Mouse (Mus musculus): ENCODE measurements around the gene Gm13285. TPM values are rescaled to one million over a fixed set of nuclear protein-coding genes. Genes with fewer than 3 reads are reported as not detected.

Gm13285 gene
- polyA plus RNA-seq, 1 experiment from 2014 or later, result 0.29 TPM

Other genes starting within 250 kb of the Gm13285 start
- not detected in 2 replicates for gene Ifna15, start 241.4 kb upstream of the Gm13285 start, polyA plus RNA-seq (2016; fragmentation: Nextera tagmentation; extraction: Ambion mirVana)
- gene Ifna14, start 227.9 kb upstream of the Gm13285 start, polyA plus RNA-seq (2016; fragmentation: Nextera tagmentation; extraction: Ambion mirVana), result not detected in 2 replicates
- gene Ifna9, start 207.3 kb upstream of the Gm13285 start, polyA plus RNA-seq (2016; fragmentation: Nextera tagmentation; extraction: Ambion mirVana), result not detected in 2 replicates
- not detected in 2 replicates for gene Ifna12, start 196.3 kb upstream of the Gm13285 start, polyA plus RNA-seq (2016; fragmentation: Nextera tagmentation; extraction: Ambion mirVana)
- gene C87499, start 165.3 kb upstream of the Gm13285 start, polyA plus RNA-seq (2016; fragmentation: Nextera tagmentation; extraction: Ambion mirVana), result not detected in 2 replicates
- not detected in 2 replicates for gene Ifna13, start 155.2 kb upstream of the Gm13285 start, polyA plus RNA-seq (2016; fragmentation: Nextera tagmentation; extraction: Ambion mirVana)
- gene Ifna16, start 122.7 kb upstream of the Gm13285 start, polyA plus RNA-seq (2016; fragmentation: Nextera tagmentation; extraction: Ambion mirVana), result not detected in 2 replicates
- not detected in 2 replicates for gene Ifna2, start 115.8 kb upstream of the Gm13285 start, polyA plus RNA-seq (2016; fragmentation: Nextera tagmentation; extraction: Ambion mirVana)
- not detected in 2 replicates for gene Ifnab, start 108.3 kb upstream of the Gm13285 start, polyA plus RNA-seq (2016; fragmentation: Nextera tagmentation; extraction: Ambion mirVana)
- gene Gm26566, start 77.9 kb upstream of the Gm13285 start, polyA plus RNA-seq (2016; fragmentation: Nextera tagmentation; extraction: Ambion mirVana), result 1.6 and 2.4 TPM in 2 replicates
- gene Klhl9, start 77.2 kb upstream of the Gm13285 start, polyA plus RNA-seq (2016; fragmentation: Nextera tagmentation; extraction: Ambion mirVana), result 142 and 149 TPM in 2 replicates
- gene Gm13271, start 44.8 kb upstream of the Gm13285 start, polyA plus RNA-seq (2016; fragmentation: Nextera tagmentation; extraction: Ambion mirVana), result not detected in 2 replicates
- 0.15 and 0.18 TPM in 2 replicates for gene Gm13283, start 39.5 kb upstream of the Gm13285 start, polyA plus RNA-seq (2016; fragmentation: Nextera tagmentation; extraction: Ambion mirVana)
- 0.55 TPM in 1 of 2 replicates, not detected in the other for gene Gm13290, start 25.8 kb upstream of the Gm13285 start, polyA plus RNA-seq (2016; fragmentation: Nextera tagmentation; extraction: Ambion mirVana)
- gene Gm13289, start 22.7 kb upstream of the Gm13285 start, polyA plus RNA-seq (2016; fragmentation: Nextera tagmentation; extraction: Ambion mirVana), result not detected in 2 replicates
- not detected in 2 replicates for gene Gm13272, start 19.8 kb upstream of the Gm13285 start, polyA plus RNA-seq (2016; fragmentation: Nextera tagmentation; extraction: Ambion mirVana)
- gene Ifnz, start 17.5 kb upstream of the Gm13285 start, polyA plus RNA-seq (2016; fragmentation: Nextera tagmentation; extraction: Ambion mirVana), result not detected in 2 replicates
- not detected in 2 replicates for gene Gm13276, start 14.0 kb upstream of the Gm13285 start, polyA plus RNA-seq (2016; fragmentation: Nextera tagmentation; extraction: Ambion mirVana)
- not detected in 2 replicates for gene Gm13277, start 11.0 kb upstream of the Gm13285 start, polyA plus RNA-seq (2016; fragmentation: Nextera tagmentation; extraction: Ambion mirVana)
- gene Gm13278, start 8.1 kb upstream of the Gm13285 start, polyA plus RNA-seq (2016; fragmentation: Nextera tagmentation; extraction: Ambion mirVana), result not detected in 2 replicates
- not detected in 2 replicates for gene Gm13275, start 5.2 kb upstream of the Gm13285 start, polyA plus RNA-seq (2016; fragmentation: Nextera tagmentation; extraction: Ambion mirVana)
- gene Gm13279, start 2.3 kb upstream of the Gm13285 start, polyA plus RNA-seq (2016; fragmentation: Nextera tagmentation; extraction: Ambion mirVana), result not detected in 2 replicates
- not detected in 2 replicates for gene Gm13287, start 3.6 kb downstream of the Gm13285 start, polyA plus RNA-seq (2016; fragmentation: Nextera tagmentation; extraction: Ambion mirVana)
- gene Gm13288, start 5.9 kb downstream of the Gm13285 start, polyA plus RNA-seq (2016; fragmentation: Nextera tagmentation; extraction: Ambion mirVana), result 0.15 TPM in 1 of 2 replicates, not detected in the other
- gene Ifna7, start 16.6 kb downstream of the Gm13285 start, polyA plus RNA-seq (2016; fragmentation: Nextera tagmentation; extraction: Ambion mirVana), result not detected in 2 replicates
- not detected in 2 replicates for gene Ifna11, start 20.3 kb downstream of the Gm13285 start, polyA plus RNA-seq (2016; fragmentation: Nextera tagmentation; extraction: Ambion mirVana)
- gene Ifna6, start 27.8 kb downstream of the Gm13285 start, polyA plus RNA-seq (2016; fragmentation: Nextera tagmentation; extraction: Ambion mirVana), result not detected in 2 replicates
- not detected in 2 replicates for gene Ifna5, start 35.9 kb downstream of the Gm13285 start, polyA plus RNA-seq (2016; fragmentation: Nextera tagmentation; extraction: Ambion mirVana)
- not detected in 2 replicates for gene Ifna4, start 42.2 kb downstream of the Gm13285 start, polyA plus RNA-seq (2016; fragmentation: Nextera tagmentation; extraction: Ambion mirVana)
- gene Ifna1, start 50.4 kb downstream of the Gm13285 start, polyA plus RNA-seq (2016; fragmentation: Nextera tagmentation; extraction: Ambion mirVana), result not detected in 2 replicates
- not detected in 2 replicates for gene Ifne, start 80.5 kb downstream of the Gm13285 start, polyA plus RNA-seq (2016; fragmentation: Nextera tagmentation; extraction: Ambion mirVana)